Mouse (Mus musculus) left cerebral cortex, postnatal 14 days (tissue): Measurements from ENCODE around the gene Efhd2. TPM values are rescaled to one million over a fixed set of nuclear protein-coding genes. Genes with fewer than 3 reads are reported as not detected.
A peak's percentile ranks its signal among the peaks of the same experiment; 100 is the strongest.

Experiments used
- DNase-seq, 2 experiments: peaks; one replicate each; pipeline ENCODE4 v3.0.0; 2021 to 2022; ENCODE audit warnings: low spot score in 2 of 2, mixed read lengths in 1 of 2
- intact Hi-C: fragments of 180-260 bp; cut with DNase I; formaldehyde crosslinking; loops from one replicate; pipeline ENCODE4 v1.15.1; 2025
- total RNA-seq, 2 experiments: library from RNA; stranded (reverse); gene quantifications; 2 replicates each; pipeline ENCODE4 v1.2.3; 2021

Efhd2 gene
- total RNA-seq, 2 experiments from 2014 or later = 103 to 119 TPM

GRCm38 (mm10) chr4:141882858-141883257 is 8.1 kb upstream of the Efhd2 start:
- intact Hi-C loops = no loop called here
- DNase-seq = no peak

DNA sequence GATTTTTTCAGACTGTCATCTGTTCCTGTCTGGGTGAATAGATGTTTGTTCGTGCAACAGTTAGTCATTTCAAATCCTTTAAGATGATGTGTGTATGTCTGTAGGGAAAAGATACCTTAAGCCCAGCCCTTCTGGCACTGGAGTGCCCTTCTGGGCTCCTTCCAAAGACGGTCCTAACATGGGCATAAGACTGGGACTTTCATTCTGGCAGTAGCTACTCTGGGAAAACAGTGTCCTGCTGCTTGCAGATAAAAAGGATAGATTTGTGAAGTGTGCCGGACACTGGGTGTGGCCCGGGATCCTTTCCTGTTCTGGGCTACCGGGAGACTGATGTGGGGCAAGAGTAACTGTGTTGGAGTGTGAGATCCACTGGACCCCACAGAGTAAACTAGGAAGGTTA is 7.2 kb upstream of the Efhd2 start:
- DNase-seq = no peak
- intact Hi-C loops = no loop called here

DNA sequence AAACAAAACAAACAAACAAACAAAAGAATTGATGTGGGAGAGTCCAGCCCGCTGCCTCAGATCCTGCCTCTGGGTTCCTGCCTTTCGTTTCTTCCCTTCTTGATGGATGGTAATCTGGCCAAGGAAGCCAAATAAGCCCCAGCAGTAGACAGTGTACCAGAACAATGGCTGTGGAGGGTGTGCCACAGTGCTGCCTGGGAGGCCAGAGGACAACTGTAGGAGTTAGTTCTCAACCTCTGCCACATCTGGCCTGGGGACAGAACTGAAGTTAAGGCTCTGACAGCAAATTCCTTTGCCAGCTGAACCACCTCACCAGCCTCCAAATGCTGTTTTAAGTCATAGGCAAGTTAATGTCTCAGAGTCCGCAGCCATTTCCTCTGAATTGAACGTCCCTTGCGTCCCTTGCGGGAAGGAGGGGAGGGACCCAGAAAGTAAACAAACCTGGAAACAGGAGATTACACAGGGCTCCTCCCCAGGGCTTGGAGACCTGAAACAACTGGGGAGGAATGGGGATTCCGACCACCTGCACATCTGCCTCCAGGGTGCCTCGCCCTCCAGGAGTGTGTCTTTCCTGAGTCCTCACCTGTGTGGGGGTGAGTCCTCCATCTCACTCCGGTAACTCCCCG is 6.7 kb upstream of the Efhd2 start:
- DNase-seq = no peak
- intact Hi-C loops = no loop called here

DNA sequence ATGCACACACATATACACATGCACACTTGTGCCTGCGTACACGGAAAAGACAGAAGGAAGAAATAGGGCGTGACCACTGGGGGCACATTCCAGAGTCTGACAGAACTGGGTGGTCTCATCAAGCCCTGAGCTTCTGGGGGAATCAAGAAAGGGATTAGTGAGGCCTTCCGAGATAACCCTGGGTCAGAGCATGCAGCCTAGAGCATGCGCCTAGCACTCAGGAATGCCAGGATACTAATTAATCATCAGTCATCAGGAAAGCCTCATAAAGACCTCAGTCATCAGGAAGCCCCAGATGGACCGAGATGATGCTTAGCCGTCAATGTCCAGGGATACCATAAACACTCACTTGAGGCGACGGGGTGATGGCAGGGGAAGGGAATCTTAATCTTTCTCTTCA is 5.2 kb upstream of the Efhd2 start:
- intact Hi-C loops = no loop called here
- no peak for DNase-seq

GRCm38 (mm10) chr4:141879074-141879473 is 4.4 kb upstream of the Efhd2 start:
- intact Hi-C loops = no loop called here
- DNase-seq = peak in 1 of 2 experiments; percentile 75

DNA sequence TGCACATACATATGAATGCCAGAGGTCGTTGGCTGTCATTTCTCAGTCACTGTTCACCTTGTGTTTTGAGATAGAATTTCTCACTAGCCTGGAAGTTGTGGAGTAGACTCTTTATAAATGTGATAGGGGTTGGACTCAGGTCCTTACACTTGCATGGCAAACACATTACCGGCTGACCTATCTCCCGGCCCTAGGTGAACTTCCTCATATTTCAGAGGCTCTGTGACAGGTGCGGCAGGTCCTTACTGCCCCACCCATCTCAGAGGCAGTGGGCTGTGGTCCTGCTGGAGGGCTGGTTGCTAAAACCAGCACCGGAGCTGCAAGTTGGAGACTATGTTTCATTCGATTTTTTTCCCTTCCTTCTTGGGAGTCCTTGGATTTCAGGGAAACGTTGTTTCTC is 3.9 kb upstream of the Efhd2 start:
- DNase-seq = no peak
- intact Hi-C loops = no loop called here

- intact Hi-C loops = no loop called here
- DNase-seq = no peak
These were observed 875 bp upstream of the Efhd2 start for GRCm38 (mm10) chr4:141875481-141876108.

- intact Hi-C loops = loop anchor here (5.0 kb wide), 1 partner anchor 83 kb away; no protein-coding TSS in a partner anchor
- no peak for DNase-seq
These were observed 564 bp downstream of the Efhd2 start for GRCm38 (mm10) chr4:141874111-141874600.

DNA sequence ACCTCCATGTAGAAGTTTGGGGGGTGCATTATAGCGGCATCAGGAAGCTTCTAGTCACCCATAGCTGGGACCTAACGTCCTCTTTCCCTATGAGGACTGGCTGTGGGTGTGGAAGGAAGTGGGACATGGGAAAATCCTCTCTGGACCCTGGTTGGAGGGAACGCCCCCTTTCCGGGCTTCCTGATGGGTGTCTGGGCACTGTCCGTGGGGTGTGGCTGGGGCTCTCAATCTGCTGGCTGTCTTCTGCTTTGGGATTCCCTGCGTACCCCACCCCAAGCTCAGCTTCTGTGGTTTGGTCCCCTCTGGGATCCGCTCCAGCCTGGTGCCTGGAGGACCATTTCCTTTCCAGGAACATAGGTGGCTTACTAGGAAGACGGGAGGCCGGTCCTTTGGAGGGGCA is 1.7 kb downstream of the Efhd2 start:
- no peak for DNase-seq
- intact Hi-C loops = loop anchor here (5.0 kb wide), 1 partner anchor 84 kb away; no protein-coding TSS in a partner anchor

DNA sequence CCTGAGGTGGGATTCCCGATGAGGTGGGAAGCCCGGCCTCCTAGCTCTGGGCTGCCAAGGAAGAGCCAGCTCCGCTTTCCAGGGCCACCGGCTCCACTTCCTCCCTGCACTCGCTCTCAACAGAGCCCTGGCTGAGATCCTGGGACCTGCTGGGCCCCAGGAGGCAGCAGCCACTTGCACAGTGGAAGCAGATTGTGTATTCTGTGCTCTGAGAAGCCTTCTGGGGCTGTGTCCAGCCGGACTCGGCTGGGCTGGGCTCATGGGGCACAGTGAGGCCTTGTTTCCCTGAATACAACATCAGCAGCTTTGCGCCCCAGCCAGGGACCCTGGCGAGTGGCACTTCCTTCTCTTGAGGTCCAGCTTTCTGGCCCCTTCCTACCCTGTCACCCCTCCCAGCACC is 2.8 kb downstream of the Efhd2 start:
- DNase-seq = peak; percentile 65 to 69
- intact Hi-C loops = loop anchor here (5.0 kb wide), 1 partner anchor 85 kb away; no protein-coding TSS in a partner anchor

- intact Hi-C loops = loop anchor here (5.0 kb wide), 1 partner anchor 86 kb away; no protein-coding TSS in a partner anchor
These were observed 3.4 kb downstream of the Efhd2 start for GRCm38 (mm10) chr4:141871333-141871725.

DNA sequence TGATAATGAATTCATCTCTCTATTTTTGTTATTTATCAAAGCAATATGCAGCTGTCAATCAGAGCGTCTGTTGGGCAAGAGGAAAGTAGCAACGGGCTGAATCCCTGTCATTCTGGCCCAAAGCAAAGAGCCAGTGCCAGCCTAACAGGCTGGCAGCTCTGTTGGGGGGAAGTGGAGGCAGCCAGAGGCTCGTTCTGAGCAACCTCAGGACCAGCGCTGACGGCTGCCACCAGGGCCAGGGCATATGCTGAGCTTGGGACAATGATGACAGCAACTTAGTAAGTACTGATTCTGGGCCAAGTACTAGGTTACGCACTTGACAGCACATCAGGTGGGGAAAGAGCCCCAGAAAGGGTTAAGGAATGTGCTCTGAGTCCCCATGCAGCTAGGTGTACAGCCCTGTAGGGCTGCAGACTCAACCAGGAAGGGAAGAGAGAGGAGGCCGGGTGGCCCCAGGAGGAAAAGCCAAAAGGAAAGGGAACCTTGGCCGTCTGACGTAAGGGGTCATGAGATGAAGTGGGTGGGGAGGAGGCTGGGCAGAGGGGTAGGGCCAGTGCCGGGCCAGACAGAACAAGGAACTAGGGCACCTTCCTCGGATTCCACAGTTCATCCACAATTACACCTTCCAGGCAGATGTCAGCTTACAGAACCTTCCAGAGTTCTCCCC is 3.9 kb downstream of the Efhd2 start:
- intact Hi-C loops = loop anchor here (5.0 kb wide), 1 partner anchor 87 kb away; no protein-coding TSS in a partner anchor

More at GRCm38 (mm10) chr4:141871333-141871725, 3.4 kb downstream of the Efhd2 start:
- no peak for DNase-seq

DNA sequence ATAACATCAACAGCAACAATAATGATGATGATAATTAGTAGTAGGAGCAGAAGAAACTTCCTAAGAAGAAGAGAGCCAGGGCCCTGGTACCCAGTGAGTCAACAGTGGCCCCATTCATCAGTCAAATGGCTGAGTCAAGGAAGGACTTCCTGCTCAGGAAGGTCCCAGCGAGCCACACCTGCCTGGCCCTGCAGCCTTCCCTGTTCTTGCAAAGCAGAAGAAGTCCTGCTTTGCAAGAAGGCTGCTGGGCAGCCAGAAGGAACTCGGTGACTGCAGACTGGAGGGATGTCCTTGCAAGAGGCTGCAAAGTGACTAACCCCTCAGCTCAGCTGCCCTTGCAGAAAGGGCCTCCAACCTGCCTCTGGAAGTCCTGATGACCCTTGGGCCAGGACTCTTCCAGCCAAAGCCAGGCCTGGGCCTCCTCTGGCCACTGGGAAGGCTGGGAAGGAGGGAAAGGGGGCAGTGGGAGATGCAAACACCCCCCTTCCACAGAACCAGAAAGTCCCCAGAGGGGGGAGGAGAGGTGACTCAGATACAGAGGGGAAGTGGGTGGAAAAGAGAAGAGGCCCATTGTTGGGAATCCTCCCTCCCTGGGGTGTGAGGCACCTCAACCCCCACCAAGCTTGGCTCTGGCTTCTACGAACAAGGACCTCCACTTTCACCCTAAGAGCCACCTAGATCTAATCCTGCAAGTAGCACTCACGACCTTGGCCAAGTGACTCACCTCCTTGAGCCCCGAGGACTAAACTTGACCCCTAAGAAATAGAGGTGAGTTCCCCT is 5.1 kb downstream of the Efhd2 start:
- intact Hi-C loops = loop anchor here (5.0 kb wide), 1 partner anchor 88 kb away; no protein-coding TSS in a partner anchor
- DNase-seq = no peak

More for the DNA sequence above, 3.9 kb downstream of the Efhd2 start:
- no peak for DNase-seq

DNA sequence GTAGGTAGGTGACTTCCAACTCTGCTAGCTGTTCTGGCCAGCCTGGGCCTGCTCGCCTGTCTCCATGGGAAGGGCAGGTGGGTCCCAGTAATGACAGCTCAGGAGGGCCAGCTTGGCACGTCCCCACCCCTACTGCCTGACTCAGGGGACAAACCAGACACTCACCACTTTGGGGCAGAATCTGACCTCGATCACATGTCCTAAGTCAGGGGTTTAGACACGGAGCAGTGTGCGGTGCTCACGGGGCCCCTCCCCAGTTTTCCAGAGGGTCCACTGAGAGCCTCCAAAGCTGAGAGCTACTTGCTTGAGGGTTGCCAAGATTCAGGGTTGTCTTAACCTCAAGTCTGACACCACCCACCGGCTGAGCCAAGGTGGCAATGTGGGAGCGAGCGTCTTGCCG is 6.7 kb downstream of the Efhd2 start:
- no peak for DNase-seq
- intact Hi-C loops = no loop called here

GRCm38 (mm10) chr4:141867498-141867897 is 7.2 kb downstream of the Efhd2 start:
- peak; percentile 73 to 75 for DNase-seq
- intact Hi-C loops = no loop called here

GRCm38 (mm10) chr4:141866933-141867490 is 7.7 kb downstream of the Efhd2 start:
- DNase-seq = no peak

DNA sequence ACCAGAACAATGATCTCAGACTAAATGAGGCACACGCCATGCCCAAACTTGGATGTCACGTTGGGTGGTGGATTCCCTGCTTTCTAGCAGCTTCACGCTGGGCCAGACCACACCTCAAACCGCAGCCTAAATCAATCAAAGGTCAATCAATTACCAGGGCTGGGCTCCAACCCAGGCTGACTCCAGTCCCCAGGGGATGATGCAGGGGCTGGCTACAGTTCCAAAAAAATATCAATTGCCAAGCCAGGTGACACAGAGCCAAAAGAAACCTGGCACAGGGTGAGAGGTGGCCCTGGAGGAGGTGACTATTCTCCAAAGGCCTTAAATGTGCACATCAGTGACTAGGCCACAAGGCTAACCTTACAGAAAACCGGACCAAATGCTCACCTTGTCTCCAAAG is 9.1 kb downstream of the Efhd2 start:
- intact Hi-C loops = no loop called here
- DNase-seq = no peak

More at GRCm38 (mm10) chr4:141866933-141867490, 7.7 kb downstream of the Efhd2 start:
- intact Hi-C loops = no loop called here

DNA sequence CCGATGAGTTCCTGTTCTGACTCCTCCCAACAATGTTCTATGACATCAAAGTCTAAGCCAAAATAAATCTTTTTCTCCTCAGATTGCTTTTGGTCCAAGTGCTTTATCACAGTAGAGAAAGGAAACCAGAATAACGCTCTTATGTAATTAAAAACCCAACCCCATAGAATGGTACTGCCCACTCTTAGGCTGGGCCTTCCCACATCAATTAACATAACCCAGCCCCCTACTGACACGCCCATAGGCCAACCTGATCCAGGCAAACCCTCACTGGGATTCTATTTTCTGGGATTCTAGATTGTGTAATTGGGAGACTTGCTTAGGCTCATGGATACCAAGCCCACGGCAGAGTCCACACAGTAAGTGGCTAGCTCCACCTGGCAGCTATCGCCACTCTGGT is 9.7 kb downstream of the Efhd2 start:
- DNase-seq = no peak
- intact Hi-C loops = no loop called here

GRCm38 (mm10) chr4:141864506-141864905 is 10.2 kb downstream of the Efhd2 start:
- no peak for DNase-seq
- intact Hi-C loops = no loop called here
